Mouse (Mus musculus) embryonic fibroblast, embryonic 13.5 days (primary cell): ENCODE measurements around the gene Tsc22d4.

Experiments used
- CTCF ChIP-seq: IDR thresholded peaks from 2 replicates; pipeline ENCODE4 v1.5.1; 2011; ENCODE audit warnings: mild to moderate bottlenecking, control low read depth, low read length, moderate library complexity, borderline replicate concordance; ENCODE audit not compliant: insufficient read depth
- POLR2A ChIP-seq: IDR thresholded peaks from 2 replicates; pipeline ENCODE4 v1.6.1; 2011; ENCODE audit warnings: low read depth, mild to moderate bottlenecking, control low read depth, low read length, moderate library complexity

DNA sequence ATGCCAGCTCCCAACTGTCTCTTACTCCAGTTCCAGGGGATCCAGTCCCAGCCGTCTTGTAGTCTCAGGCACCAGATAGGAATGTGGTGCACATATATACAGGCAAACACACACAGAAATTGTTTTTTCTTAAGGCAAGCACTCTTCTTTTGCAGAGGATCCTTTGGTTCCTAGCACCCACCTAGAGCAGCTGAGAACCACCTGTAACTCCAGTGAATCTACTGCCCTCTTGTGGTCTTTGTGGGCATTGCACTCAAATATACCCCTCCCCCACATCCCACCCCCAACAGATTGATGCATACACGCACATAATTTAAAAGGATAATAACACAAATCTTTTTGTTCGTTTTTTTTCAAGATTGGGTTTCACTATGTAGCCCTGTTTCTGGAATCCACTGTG, 20.7 kb downstream of the Tsc22d4 start:
- TF ChIP-seq CTCF (no peak), POLR2A (no peak)
